Mouse (Mus musculus) megakaryocyte, embryonic 14.5 days (primary cell): ENCODE measurements around the gene Atp6v1b1.

Source experiments
- FLI1 ChIP-seq: IDR thresholded peaks from 2 replicates; pipeline ENCODE4 v1.6.1; 2012; ENCODE audit warnings: low read length, inconsistent platforms, mixed read lengths
- GATA1 ChIP-seq: IDR thresholded peaks from 3 replicates; pipeline ENCODE4 v1.6.1; 2012; ENCODE audit warnings: mixed read lengths, low read length, inconsistent platforms, borderline replicate concordance

- no peak for TF ChIP-seq GATA1
- no peak for TF ChIP-seq FLI1
Measured at GRCm38 (mm10) chr6:83802033-83802432, 59.2 kb downstream of the Atp6v1b1 start.
